Mouse (Mus musculus): ENCODE data around the gene Ccdc36.

GRCm38 (mm10) chr9:108428384-108428783 lies at the start of gene Ccdc36:
- TF ChIP-seq CTCF (IDR thresholded peaks at IDR 0.05; ENCODE audit: extremely low read depth, insufficient read length, insufficient replicate concordance, low read depth, low read length) = no peak
- no peak for TF ChIP-seq POLR2A (IDR thresholded peaks at IDR 0.05; ENCODE audit: low read depth, low read length)

Measured in small intestine, adult 2 months (tissue).